Mouse (Mus musculus) intestine, embryonic 14.5 days (tissue): ENCODE data around the gene Rps6kc1. TPM values are rescaled to one million over a fixed set of nuclear protein-coding genes. Genes with fewer than 3 reads are reported as not detected.

Experiments used
- ATAC-seq: fragments of 200-750 bp; cut with Nextera tagmentation; replicated peaks from 2 replicates; pipeline ENCODE4 v1.8.0; 2017; ENCODE audit warnings: low read depth, moderate number of reproducible peaks, moderate TSS enrichment, moderate library complexity; ENCODE audit not compliant: low FRiP score, low TSS enrichment
- DNase-seq: peaks from one replicate; pipeline ENCODE4 v3.0.0-alpha.2; 2018; ENCODE audit warnings: low spot score
- H3K27ac ChIP-seq: fragments of 300-500 bp; sonication (generic); 2 replicates; pipeline ENCODE4 v1.5.1; 2014; ENCODE audit warnings: low read depth, mild to moderate bottlenecking, control low read depth
- H3K27me3 ChIP-seq: fragments of 300-500 bp; sonication (generic); replicated peaks from 2 replicates; pipeline ENCODE4 v1.6.1; 2014; ENCODE audit warnings: low read length, control low read depth; ENCODE audit not compliant: control insufficient read depth, insufficient read depth
- H3K36me3 ChIP-seq: fragments of 300-500 bp; sonication (generic); 2 replicates; pipeline ENCODE4 v1.6.1; 2014; ENCODE audit warnings: low read length, control low read depth; ENCODE audit not compliant: control insufficient read depth, insufficient read depth
- H3K4me1 ChIP-seq: fragments of 300-500 bp; sonication (generic); replicated peaks from 2 replicates; pipeline ENCODE4 v1.6.1; 2014; ENCODE audit warnings: low read length, control low read depth, mixed read lengths; ENCODE audit not compliant: control insufficient read depth, insufficient read depth
- H3K4me2 ChIP-seq: fragments of 300-500 bp; sonication (generic); 2 replicates; pipeline ENCODE4 v1.6.1; 2014; ENCODE audit warnings: low read length
- H3K4me3 ChIP-seq: fragments of 300-500 bp; sonication (generic); 2 replicates; pipeline ENCODE4 v1.5.1; 2014; ENCODE audit warnings: low read depth, low read length, control low read depth, mixed read lengths
- H3K9ac ChIP-seq: fragments of 300-500 bp; sonication (generic); 2 replicates; pipeline ENCODE4 v1.6.1; 2014; ENCODE audit warnings: mild to moderate bottlenecking, low read length
- H3K9me3 ChIP-seq: fragments of 300-500 bp; sonication (generic); 2 replicates; pipeline ENCODE4 v1.6.1; 2016; ENCODE audit warnings: low read length, control low read depth; ENCODE audit not compliant: control insufficient read depth
- whole genome bisulfite sequencing: fragments of 180-500 bp; shearing (Covaris S2); extraction: QIAGEN DNeasy Blood & Tissue Kit; methylation state at CpG from one replicate; pipeline ENCODE4 v1.1.7; 2014; 5-methylcytosine and 5-hydroxymethylcytosine counted together
- polyA plus RNA-seq: library from polyadenylated mRNA; unstranded; fragments of >200 nt; fragmentation: Nextera tagmentation; extraction: Ambion mirVana; gene quantifications from 2 replicates; pipeline ENCODE4 v1.2.1, GENCODE M21; 2014

Rps6kc1 gene
- polyA plus RNA-seq, 1 experiment from 2014 or later: 14.5 TPM

GRCm38 (mm10) chr1:190888646-190889045 lies 22.9 kb downstream of the Rps6kc1 start:
- DNase-seq (no peak), ATAC-seq (no peak)
- Histone ChIP-seq H3K9me3 (no peaks in the 10 kb centered on the region), H3K4me3 (no peak overlapping the region), H3K4me1 (no peaks in the 10 kb centered on the region), H3K36me3 (peaks cover 46% of the 10 kb centered on the region), H3K9ac (no peak overlapping the region), H3K27me3 (no peaks in the 10 kb centered on the region), H3K27ac (no peak overlapping the region), H3K4me2 (no peak overlapping the region)
- WGBS: 88% methylated on average over 16 of the region's 16 CpGs

- no peak for ATAC-seq
- Histone ChIP-seq H3K4me3 (no peak overlapping the region), H3K4me2 (no peak overlapping the region), H3K27ac (no peak overlapping the region), H3K9me3 (no peaks in the 10 kb centered on the region), H3K9ac (no peak overlapping the region), H3K27me3 (no peaks in the 10 kb centered on the region), H3K36me3 (peaks cover 46% of the 10 kb centered on the region), H3K4me1 (no peaks in the 10 kb centered on the region)
- 97% methylated on average over 2 of the region's 2 CpGs for WGBS
- no peak for DNase-seq
These were observed 23.5 kb downstream of the Rps6kc1 start for GRCm38 (mm10) chr1:190888031-190888430.

- H3K9ac ChIP-seq: no peak overlapping the region
- H3K27ac ChIP-seq: no peak overlapping the region
- no peak overlapping the region for H3K4me3 ChIP-seq
- 91% methylated on average over 4 of the region's 4 CpGs for WGBS
- no peaks in the 10 kb centered on the region for H3K9me3 ChIP-seq
- peaks cover 41% of the 10 kb centered on the region for H3K36me3 ChIP-seq
- no peaks in the 10 kb centered on the region for H3K27me3 ChIP-seq
- no peak overlapping the region for H3K4me2 ChIP-seq
- DNase-seq (no peak), ATAC-seq (no peak)
- no peaks in the 10 kb centered on the region for H3K4me1 ChIP-seq
These were observed 25.6 kb downstream of the Rps6kc1 start for GRCm38 (mm10) chr1:190886014-190886413.

- no peak overlapping the region for H3K4me2 ChIP-seq
- H3K36me3 ChIP-seq: peaks cover 26% of the 10 kb centered on the region; the same call in 1 of the 2 replicates
- no peaks in the 10 kb centered on the region for H3K27me3 ChIP-seq
- no peak for ATAC-seq
- WGBS: 12% methylated on average over 2 of the region's 2 CpGs
- no peaks in the 10 kb centered on the region for H3K9me3 ChIP-seq
- H3K27ac ChIP-seq: no peak overlapping the region
- H3K4me3 ChIP-seq: no peak overlapping the region
- H3K9ac ChIP-seq: no peak overlapping the region
- DNase-seq: peak; percentile 62
- H3K4me1 ChIP-seq: no peaks in the 10 kb centered on the region
These were observed 30.1 kb downstream of the Rps6kc1 start for GRCm38 (mm10) chr1:190881422-190881821.

- Histone ChIP-seq H3K4me1 (no peaks in the 10 kb centered on the region), H3K9ac (no peak overlapping the region), H3K27me3 (no peaks in the 10 kb centered on the region), H3K27ac (no peak overlapping the region), H3K36me3 (peaks cover 24% of the 10 kb centered on the region), H3K4me3 (no peak overlapping the region), H3K9me3 (no peaks in the 10 kb centered on the region), H3K4me2 (no peak overlapping the region)
- ATAC-seq (no peak), DNase-seq (no peak)
- WGBS: 79% methylated on average over 6 of the region's 6 CpGs
These were observed 30.9 kb downstream of the Rps6kc1 start for GRCm38 (mm10) chr1:190880638-190881037.

- no peak for DNase-seq
- Histone ChIP-seq H3K27me3 (no peaks in the 10 kb centered on the region), H3K4me2 (no peak overlapping the region), H3K27ac (no peak overlapping the region), H3K9me3 (no peaks in the 10 kb centered on the region), H3K36me3 (peaks cover 20% of the 10 kb centered on the region), H3K4me1 (no peaks in the 10 kb centered on the region), H3K9ac (no peak overlapping the region), H3K4me3 (no peak overlapping the region)
- no peak for ATAC-seq
- WGBS: 94% methylated on average over 6 of the region's 6 CpGs
These were observed 35.8 kb downstream of the Rps6kc1 start for GRCm38 (mm10) chr1:190875751-190876150.

GRCm38 (mm10) chr1:190875089-190875488 lies 36.5 kb downstream of the Rps6kc1 start:
- Histone ChIP-seq H3K4me1 (no peaks in the 10 kb centered on the region), H3K27ac (no peak overlapping the region), H3K9ac (no peak overlapping the region), H3K4me2 (no peak overlapping the region), H3K27me3 (no peaks in the 10 kb centered on the region), H3K4me3 (no peak overlapping the region), H3K9me3 (no peaks in the 10 kb centered on the region), H3K36me3 (peaks cover 20% of the 10 kb centered on the region)
- ATAC-seq (no peak), DNase-seq (no peak)
- 93% methylated on average over 4 of the region's 4 CpGs for WGBS

- H3K27me3 ChIP-seq: no peaks in the 10 kb centered on the region
- H3K4me3 ChIP-seq: no peak overlapping the region
- DNase-seq (no peak), ATAC-seq (no peak)
- H3K36me3 ChIP-seq: peaks cover 43% of the 10 kb centered on the region
- no peak overlapping the region for H3K27ac ChIP-seq
- H3K4me2 ChIP-seq: no peak overlapping the region
- no peaks in the 10 kb centered on the region for H3K4me1 ChIP-seq
- 93% methylated on average over 12 of the region's 12 CpGs for WGBS
- H3K9ac ChIP-seq: no peak overlapping the region
- H3K9me3 ChIP-seq: no peaks in the 10 kb centered on the region
These were observed 40.5 kb downstream of the Rps6kc1 start for GRCm38 (mm10) chr1:190871068-190871467.

- H3K4me2 ChIP-seq: no peak overlapping the region
- no peak for ATAC-seq
- H3K4me3 ChIP-seq: no peak overlapping the region
- H3K4me1 ChIP-seq: no peaks in the 10 kb centered on the region
- no peaks in the 10 kb centered on the region for H3K9me3 ChIP-seq
- no peak for DNase-seq
- 88% methylated on average over 4 of the region's 4 CpGs for WGBS
- no peak overlapping the region for H3K27ac ChIP-seq
- H3K36me3 ChIP-seq: peaks cover 41% of the 10 kb centered on the region
- H3K9ac ChIP-seq: no peak overlapping the region
- H3K27me3 ChIP-seq: no peaks in the 10 kb centered on the region
These were observed 41.6 kb downstream of the Rps6kc1 start for GRCm38 (mm10) chr1:190869996-190870395.
